22 mouse cellular contexts compared by ENCODE assay signal in genomic region chr10:88769676-88770075, GRCm38 (mm10).
"Had no signal": no experiment of that assay in that cellular context is flagged by ENCODE, and none has a peak within 500 bp of the region (broad histone marks: within the 10 kb centered on the region; RNA-seq: fewer than 3 reads in every experiment).

No protein-coding gene starts in this region.

- H3K27me3 ChIP-seq: heart, embryonic 12.5 days; hindbrain, embryonic 13.5 days; hindbrain, embryonic 15.5 days; limb, embryonic 12.5 days; liver, embryonic 13.5 days had no signal

- H3K4me1 ChIP-seq: heart, embryonic 10.5 days; heart, embryonic 12.5 days; hindbrain, embryonic 13.5 days; hindbrain, embryonic 15.5 days; limb, embryonic 10.5 days; limb, embryonic 12.5 days; liver, embryonic 13.5 days had no signal

- DNase-seq: gastrocnemius, postnatal 14 days; gastrocnemius, postnatal 36 days; heart, adult 18-20 months; heart, postnatal 10 days; heart, postnatal 36 days; kidney, adult 11 months; kidney, adult 2 months; kidney, postnatal 10 days; kidney, postnatal 25 days; kidney, postnatal 4 days; liver; liver, embryonic 13.5 days had no signal

- H3K9me3 ChIP-seq: heart, embryonic 10.5 days; heart, embryonic 12.5 days; hindbrain, embryonic 13.5 days; hindbrain, embryonic 15.5 days; limb, embryonic 10.5 days; limb, embryonic 12.5 days; liver, embryonic 13.5 days had no signal

- H3K4me3 ChIP-seq: heart, embryonic 10.5 days; heart, embryonic 12.5 days; hindbrain, embryonic 13.5 days; hindbrain, embryonic 15.5 days; layer of hippocampus, adult 2 months; left cerebral cortex, adult 2 months; limb, embryonic 10.5 days; limb, embryonic 12.5 days; liver, embryonic 13.5 days had no signal

- ATAC-seq: hindbrain, postnatal 0 days; intestine, embryonic 16.5 days had no signal
